24 mouse cellular contexts compared by ENCODE assay signal in the genomic region with DNA sequence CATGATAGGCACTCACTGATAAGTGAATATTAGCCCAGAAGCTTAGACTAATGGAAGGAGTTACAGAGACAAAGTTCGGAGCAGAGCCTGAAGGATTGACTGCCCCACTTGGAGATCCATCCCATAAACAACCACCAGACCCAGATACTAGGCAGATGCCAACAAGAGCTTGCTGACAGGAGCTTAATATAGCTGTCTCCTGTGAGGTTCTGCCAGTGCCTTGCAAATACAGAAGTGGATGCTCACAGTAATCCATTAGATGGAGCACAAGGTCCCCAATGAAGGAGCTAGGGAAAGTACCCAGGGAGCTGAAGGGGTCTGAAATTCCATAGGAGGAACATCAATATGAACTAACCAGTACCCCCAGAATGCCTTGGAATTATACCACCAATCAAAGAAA.
DNase-seq lines count a peak whose midpoint lies in the region; ATAC-seq lines count a peak whose summit lies in the region.
"Had no signal": no experiment of that assay in that cellular context is flagged by ENCODE, and none has a peak within 500 bp of the region (broad histone marks: within the 10 kb centered on the region; RNA-seq: fewer than 3 reads in every experiment).

No protein-coding gene starts in this region.

- H3K4me3 ChIP-seq in heart, embryonic 12.5 days, result no peak overlapping the region
- H3K4me3 ChIP-seq: embryonic facial prominence, embryonic 10.5 days; embryonic facial prominence, embryonic 12.5 days; forebrain, embryonic 13.5 days; forebrain, embryonic 15.5 days had no signal

- WGBS in heart, embryonic 12.5 days, result 54% methylated on average over 1 of the region's 1 CpGs

- no peak overlapping the region for H3K27ac ChIP-seq in heart, embryonic 12.5 days (ENCODE audit: poor library complexity, severe bottlenecking)
- H3K27ac ChIP-seq: embryonic facial prominence, embryonic 10.5 days; embryonic facial prominence, embryonic 12.5 days; forebrain, embryonic 13.5 days; forebrain, embryonic 15.5 days had no signal

- H3K9me3 ChIP-seq in heart, embryonic 12.5 days (replicated peaks), result no peaks in the 10 kb centered on the region
- H3K9me3 ChIP-seq: embryonic facial prominence, embryonic 10.5 days; embryonic facial prominence, embryonic 12.5 days; forebrain, embryonic 13.5 days; forebrain, embryonic 15.5 days had no signal

- H3K9ac ChIP-seq in heart, embryonic 12.5 days, result no peak overlapping the region
- H3K9ac ChIP-seq: embryonic facial prominence, embryonic 12.5 days; forebrain, embryonic 13.5 days; forebrain, embryonic 15.5 days had no signal

- H3K4me1 ChIP-seq in heart, embryonic 12.5 days (replicated peaks), result peaks cover 11% of the 10 kb centered on the region
- H3K4me1 ChIP-seq: embryonic facial prominence, embryonic 12.5 days; forebrain, embryonic 13.5 days; forebrain, embryonic 15.5 days had no signal

- H3K36me3 ChIP-seq in heart, embryonic 12.5 days, result no peaks in the 10 kb centered on the region
- H3K36me3 ChIP-seq: embryonic facial prominence, embryonic 10.5 days; embryonic facial prominence, embryonic 12.5 days; forebrain, embryonic 15.5 days; G1E had no signal

- no peak overlapping the region for H3K4me2 ChIP-seq in heart, embryonic 12.5 days
- H3K4me2 ChIP-seq: embryonic facial prominence, embryonic 12.5 days; forebrain, embryonic 13.5 days; forebrain, embryonic 15.5 days had no signal

- intact Hi-C loops in heart, postnatal 10 days (cut with DNase I), result no loop called here
- intact Hi-C loops in heart, postnatal 14 days (cut with DNase I), result no loop called here

- ATAC-seq in heart, embryonic 12.5 days (ENCODE audit: insufficient number of reproducible peaks, low FRiP score), result no peak
- ATAC-seq: activated CD4-positive, CD25-positive, alpha-beta regulatory T cell, adult 4 months; CD4-positive, CD25-positive, alpha-beta regulatory T cell, adult 4 months; forebrain, embryonic 13.5 days; forebrain, embryonic 15.5 days; Patski had no signal

- peak; percentile 91 for DNase-seq in heart, adult 11 months
- peak; percentile 5 for DNase-seq in heart, adult 8-10 months (ENCODE audit: low spot score)
- DNase-seq in heart, postnatal 4 days, result no peak
- DNase-seq in heart, postnatal 10 days, result peak; percentile 10 to 11
- no peak for DNase-seq in heart, postnatal 14 days
- DNase-seq: adrenal gland, adult 8-10 months; adrenal gland, postnatal 14 days; adrenal gland, postnatal 36 days; B cell, adult 2 months; cerebellum, adult 11-12 months; cerebellum, adult 2 months; cerebellum, adult 9-10 months; cerebellum, postnatal 10 days; cerebellum, postnatal 25 days had no signal

- H3K27me3 ChIP-seq in heart, embryonic 12.5 days (replicated peaks), result no peaks in the 10 kb centered on the region
- H3K27me3 ChIP-seq: CH12.LX; embryonic facial prominence, embryonic 12.5 days; forebrain, embryonic 13.5 days; forebrain, embryonic 15.5 days; Patski had no signal

Comparison
In these comparisons a context has a peak if more than half of its experiments do, and no peak if none do; other contexts are left out.
1. DNase-seq: peak in heart, adult 11 months (single experiment), heart, adult 8-10 months (single experiment) and heart, postnatal 10 days (2 of 2); none in heart, postnatal 4 days (single experiment) and heart, postnatal 14 days (0 of 2).